23 mouse cellular contexts compared by ENCODE assay signal in the genomic region with DNA sequence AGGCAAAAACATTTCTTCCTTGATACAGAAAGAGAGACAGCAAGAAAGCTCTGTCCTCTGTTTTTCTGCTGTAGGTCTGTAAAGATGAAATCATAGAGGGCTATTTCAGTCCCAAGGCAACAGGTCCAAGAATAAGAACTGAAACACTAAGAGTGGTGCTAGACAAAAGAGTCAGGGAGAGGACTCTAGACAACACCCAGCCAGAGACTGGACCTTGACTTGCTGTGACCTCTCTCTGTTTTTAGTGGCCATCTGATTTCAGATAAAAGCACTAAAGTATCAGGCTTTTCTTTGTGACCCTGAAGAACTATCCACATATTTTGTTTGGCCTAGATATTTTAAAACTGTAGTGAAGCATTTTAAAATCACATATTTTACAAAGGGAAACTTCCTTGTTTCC.
A peak's percentile ranks its signal among the peaks of the same experiment; 100 is the strongest.
DNase-seq lines count a peak whose midpoint lies in the region; ATAC-seq and TF ChIP-seq lines count a peak whose summit lies in the region.
"Had no signal": no experiment of that assay in that cellular context is flagged by ENCODE, and none has a peak within 500 bp of the region (broad histone marks: within the 10 kb centered on the region; RNA-seq: fewer than 3 reads in every experiment).

No protein-coding gene starts in this region.

- peak; percentile 12 for DNase-seq in adrenal gland, adult 2 months
- DNase-seq in adrenal gland, postnatal 4 days (ENCODE audit: low spot score in 2 of 2): no peak
- DNase-seq in kidney, adult 2 months: peak; percentile 4
- peak; percentile 51 for DNase-seq in ovary, adult 18-20 months (ENCODE audit: low spot score)
- no peak for DNase-seq in ovary, postnatal 36 days (ENCODE audit: low spot score)
- DNase-seq: adrenal gland, postnatal 14 days; B cell, adult 2 months; cerebellum, adult 11-12 months; cerebellum, adult 2 months; cerebellum, adult 9-10 months; cerebellum, postnatal 10 days; cerebellum, postnatal 25 days; forebrain, postnatal 0 days had no signal

- no peak overlapping the region for H3K4me3 ChIP-seq in kidney, adult 2 months (ENCODE audit: insufficient read depth, low read depth, low read length)
- no peak overlapping the region for H3K4me3 ChIP-seq in kidney, embryonic 16.5 days (ENCODE audit: low read length)
- H3K4me3 ChIP-seq: embryonic facial prominence, embryonic 10.5 days; embryonic facial prominence, embryonic 12.5 days; forebrain, embryonic 13.5 days; forebrain, embryonic 15.5 days had no signal

- no peak for TF ChIP-seq CTCF in kidney, adult 2 months (conservative IDR thresholded peaks at IDR 0.05; ENCODE audit: insufficient read depth, insufficient read length, low read depth, low read length)

- no peaks in the 10 kb centered on the region for H3K4me1 ChIP-seq in kidney, adult 2 months (ENCODE audit: control insufficient read depth, insufficient read depth, low read length)
- no peaks in the 10 kb centered on the region for H3K4me1 ChIP-seq in kidney, embryonic 16.5 days (ENCODE audit: insufficient read depth, low read length)
- H3K4me1 ChIP-seq: embryonic facial prominence, embryonic 10.5 days; embryonic facial prominence, embryonic 12.5 days; forebrain, embryonic 13.5 days; forebrain, embryonic 15.5 days had no signal

- no peak for ATAC-seq in kidney, embryonic 16.5 days (ENCODE audit: low FRiP score, low TSS enrichment)
- ATAC-seq: activated CD4-positive, CD25-positive, alpha-beta regulatory T cell, adult 4 months; CD4-positive, CD25-positive, alpha-beta regulatory T cell, adult 4 months; forebrain, embryonic 13.5 days; forebrain, embryonic 15.5 days; forebrain, postnatal 0 days; Patski had no signal

- no peak overlapping the region for H3K9ac ChIP-seq in kidney, embryonic 16.5 days (replicated peaks; ENCODE audit: low read length)
- H3K9ac ChIP-seq: embryonic facial prominence, embryonic 12.5 days; forebrain, embryonic 13.5 days; forebrain, embryonic 15.5 days; forebrain, postnatal 0 days had no signal

- no peak overlapping the region for H3K27ac ChIP-seq in kidney, adult 2 months (ENCODE audit: insufficient read depth, low read depth, low read length)
- H3K27ac ChIP-seq in kidney, embryonic 16.5 days (ENCODE audit: low read length): no peak overlapping the region
- H3K27ac ChIP-seq: embryonic facial prominence, embryonic 10.5 days; embryonic facial prominence, embryonic 12.5 days; forebrain, embryonic 13.5 days; forebrain, embryonic 15.5 days had no signal

- TF ChIP-seq POLR2A in kidney, adult 2 months (IDR thresholded peaks at IDR 0.05; ENCODE audit: low read depth, low read length): no peak

- no peaks in the 10 kb centered on the region for H3K27me3 ChIP-seq in kidney, adult 2 months (replicated peaks; ENCODE audit: control insufficient read depth, insufficient read depth, low read length)
- no peaks in the 10 kb centered on the region for H3K27me3 ChIP-seq in kidney, embryonic 16.5 days (ENCODE audit: insufficient read depth, low read length)
- H3K27me3 ChIP-seq: CH12.LX; embryonic facial prominence, embryonic 12.5 days; forebrain, embryonic 13.5 days; forebrain, embryonic 15.5 days; Patski had no signal

- no peaks in the 10 kb centered on the region for H3K36me3 ChIP-seq in kidney, adult 2 months (ENCODE audit: control insufficient read depth, insufficient read depth, low read length)
- no peaks in the 10 kb centered on the region for H3K36me3 ChIP-seq in kidney, embryonic 16.5 days (ENCODE audit: insufficient read depth, low read length)
- H3K36me3 ChIP-seq: embryonic facial prominence, embryonic 10.5 days; embryonic facial prominence, embryonic 12.5 days; forebrain, embryonic 15.5 days; G1E had no signal

- H3K4me2 ChIP-seq in kidney, embryonic 16.5 days (replicated peaks; ENCODE audit: low read depth, low read length): no peak overlapping the region
- H3K4me2 ChIP-seq: embryonic facial prominence, embryonic 12.5 days; forebrain, embryonic 13.5 days; forebrain, embryonic 15.5 days had no signal

- no peaks in the 10 kb centered on the region for H3K9me3 ChIP-seq in kidney, embryonic 16.5 days (ENCODE audit: low read length)
- H3K9me3 ChIP-seq: embryonic facial prominence, embryonic 10.5 days; embryonic facial prominence, embryonic 12.5 days; forebrain, embryonic 13.5 days; forebrain, embryonic 15.5 days; G1E had no signal

Comparison
In these comparisons a context has a peak if more than half of its experiments do, and no peak if none do; other contexts are left out.
1. DNase-seq: peak in adrenal gland, adult 2 months (single experiment), kidney, adult 2 months (single experiment) and ovary, adult 18-20 months (single experiment); none in adrenal gland, postnatal 4 days (0 of 2) and ovary, postnatal 36 days (single experiment).